Mouse (Mus musculus): ENCODE results near the gene Olfr791. TPM values are rescaled to one million over a fixed set of nuclear protein-coding genes. Genes with fewer than 3 reads are reported as not detected.

Olfr791 gene
- not detected in 2 replicates for polyA plus RNA-seq (2012; rRNA removed; ENCODE audit: low replicate concordance)

GRCm38 (mm10) chr10:129521492-129521891, at the start of gene Olfr791:
Gene Olfr791, plus strand, starts transcription at chr10:129521792.

GRCm38 (mm10) chr10:129484452-129484851, 37.1 kb upstream of the Olfr791 start, which contains the start of gene Olfr789:
Gene Olfr789, plus strand, starts transcription at chr10:129484752.

GRCm38 (mm10) chr10:129498192-129498591, 23.4 kb upstream of the Olfr791 start, which contains the start of gene Olfr790:
Gene Olfr790, plus strand, starts transcription at chr10:129498492.

GRCm38 (mm10) chr10:129538862-129539261, 17.3 kb downstream of the Olfr791 start, which contains the start of gene Olfr792:
Gene Olfr792, plus strand, starts transcription at chr10:129539162.

GRCm38 (mm10) chr10:129567355-129567754, 45.8 kb downstream of the Olfr791 start, which contains the start of gene Olfr794:
Gene Olfr794, plus strand, starts transcription at chr10:129567655.

Other genes starting within 250 kb of the Olfr791 start
- gene Olfr780, start 203.7 kb upstream of the Olfr791 start, polyA plus RNA-seq (2012; rRNA removed; ENCODE audit: low replicate concordance), result not detected in 2 replicates
- not detected in 2 replicates for gene Olfr781, start 192.9 kb upstream of the Olfr791 start, polyA plus RNA-seq (2012; rRNA removed; ENCODE audit: low replicate concordance)
- gene Olfr782, start 172.9 kb upstream of the Olfr791 start, polyA plus RNA-seq (2012; rRNA removed; ENCODE audit: low replicate concordance), result not detected in 2 replicates
- gene Olfr784, start 137.7 kb upstream of the Olfr791 start, polyA plus RNA-seq (2012; rRNA removed; ENCODE audit: low replicate concordance), result 0.12 TPM in 1 of 2 replicates, not detected in the other
- gene Olfr785, start 116.4 kb upstream of the Olfr791 start, polyA plus RNA-seq (2012; rRNA removed; ENCODE audit: low replicate concordance), result not detected in 2 replicates
- not detected in 2 replicates for gene Olfr786, start 94.5 kb upstream of the Olfr791 start, polyA plus RNA-seq (2012; rRNA removed; ENCODE audit: low replicate concordance)
- not detected in 2 replicates for gene Olfr787, start 59.9 kb upstream of the Olfr791 start, polyA plus RNA-seq (2012; rRNA removed; ENCODE audit: low replicate concordance)
- gene Olfr788, start 50.8 kb upstream of the Olfr791 start, polyA plus RNA-seq (2012; rRNA removed; ENCODE audit: low replicate concordance), result not detected in 2 replicates
- gene Olfr789, start 37.0 kb upstream of the Olfr791 start, polyA plus RNA-seq (2012; rRNA removed; ENCODE audit: low replicate concordance), result not detected in 2 replicates
- not detected in 2 replicates for gene Olfr790, start 23.3 kb upstream of the Olfr791 start, polyA plus RNA-seq (2012; rRNA removed; ENCODE audit: low replicate concordance)
- gene Olfr792, start 17.4 kb downstream of the Olfr791 start, polyA plus RNA-seq (2012; rRNA removed; ENCODE audit: low replicate concordance), result not detected in 2 replicates
- gene Olfr794, start 45.9 kb downstream of the Olfr791 start, polyA plus RNA-seq (2012; rRNA removed; ENCODE audit: low replicate concordance), result not detected in 2 replicates
- not detected in 2 replicates for gene Olfr796, start 90.8 kb downstream of the Olfr791 start, polyA plus RNA-seq (2012; rRNA removed; ENCODE audit: low replicate concordance)
- not detected in 2 replicates for gene Olfr798, start 106.1 kb downstream of the Olfr791 start, polyA plus RNA-seq (2012; rRNA removed; ENCODE audit: low replicate concordance)
- not detected in 2 replicates for gene Olfr799, start 115.7 kb downstream of the Olfr791 start, polyA plus RNA-seq (2012; rRNA removed; ENCODE audit: low replicate concordance)
- gene Olfr800, start 135.9 kb downstream of the Olfr791 start, polyA plus RNA-seq (2012; rRNA removed; ENCODE audit: low replicate concordance), result not detected in 2 replicates
- not detected in 2 replicates for gene Olfr801, start 152.1 kb downstream of the Olfr791 start, polyA plus RNA-seq (2012; rRNA removed; ENCODE audit: low replicate concordance)
- gene Olfr802, start 166.4 kb downstream of the Olfr791 start, polyA plus RNA-seq (2012; rRNA removed; ENCODE audit: low replicate concordance), result not detected in 2 replicates
- gene Olfr803, start 172.5 kb downstream of the Olfr791 start, polyA plus RNA-seq (2012; rRNA removed; ENCODE audit: low replicate concordance), result not detected in 2 replicates
- gene Olfr804, start 181.4 kb downstream of the Olfr791 start, polyA plus RNA-seq (2012; rRNA removed; ENCODE audit: low replicate concordance), result not detected in 2 replicates
- not detected in 2 replicates for gene Olfr805, start 207.6 kb downstream of the Olfr791 start, polyA plus RNA-seq (2012; rRNA removed; ENCODE audit: low replicate concordance)
- gene Olfr806, start 220.1 kb downstream of the Olfr791 start, polyA plus RNA-seq (2012; rRNA removed; ENCODE audit: low replicate concordance), result not detected in 2 replicates
- gene Olfr807, start 236.0 kb downstream of the Olfr791 start, polyA plus RNA-seq (2012; rRNA removed; ENCODE audit: low replicate concordance), result not detected in 2 replicates
- gene Olfr808, start 243.7 kb downstream of the Olfr791 start, polyA plus RNA-seq (2012; rRNA removed; ENCODE audit: low replicate concordance), result not detected in 2 replicates